Mouse (Mus musculus) lung, postnatal 14 days (tissue): ENCODE data around the gene Nanos2.

Experiments
- DNase-seq: peaks from one replicate; pipeline ENCODE4 v3.0.0; 2021

The Nanos2 gene

GRCm38 (mm10) chr7:18987100-18987499 is at the start of gene Nanos2:
Gene Nanos2 (plus strand): TSS chr7:18987400.
- no peak for DNase-seq

DNA sequence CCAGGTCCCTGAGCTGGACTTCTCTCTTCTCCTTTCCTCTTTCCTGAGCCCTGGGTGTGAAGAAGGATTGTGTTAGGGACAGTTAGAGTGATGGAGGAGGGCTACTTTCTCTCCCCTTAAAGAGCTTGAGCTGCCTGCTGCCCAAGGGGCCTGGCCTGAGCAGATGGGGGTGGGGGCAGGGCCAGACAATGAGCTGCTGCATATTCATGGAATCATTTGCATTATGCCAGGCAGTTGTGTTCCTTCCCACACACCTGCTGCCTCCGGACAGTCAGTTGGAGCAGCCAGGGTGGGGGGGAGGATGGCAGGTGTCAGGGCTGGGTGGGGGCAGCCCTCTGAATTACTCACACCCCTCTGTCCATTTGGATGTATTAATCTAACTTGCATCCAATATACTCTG is 44.8 kb upstream of the Nanos2 start:
- no peak for DNase-seq

DNA sequence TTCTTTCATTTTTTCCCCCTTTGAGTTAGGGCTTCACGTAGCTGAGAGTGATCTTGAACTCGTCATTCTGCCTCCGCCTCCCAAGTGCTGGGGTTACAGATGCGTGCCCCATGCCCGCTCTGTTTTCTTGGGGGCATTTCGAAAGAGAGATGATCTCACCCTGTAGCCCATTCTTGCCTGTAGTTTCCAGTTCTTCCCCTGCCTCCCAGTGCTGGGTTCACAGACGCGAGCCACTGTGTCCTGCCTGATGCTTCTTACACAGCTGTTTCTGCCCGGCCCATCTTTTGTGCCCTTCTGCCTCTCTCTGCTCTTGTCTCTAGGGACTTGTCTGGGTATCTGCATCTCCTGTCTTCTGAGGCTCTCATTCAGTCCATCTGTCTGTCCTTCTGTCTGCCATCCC is 44.4 kb upstream of the Nanos2 start:
- no peak for DNase-seq

DNA sequence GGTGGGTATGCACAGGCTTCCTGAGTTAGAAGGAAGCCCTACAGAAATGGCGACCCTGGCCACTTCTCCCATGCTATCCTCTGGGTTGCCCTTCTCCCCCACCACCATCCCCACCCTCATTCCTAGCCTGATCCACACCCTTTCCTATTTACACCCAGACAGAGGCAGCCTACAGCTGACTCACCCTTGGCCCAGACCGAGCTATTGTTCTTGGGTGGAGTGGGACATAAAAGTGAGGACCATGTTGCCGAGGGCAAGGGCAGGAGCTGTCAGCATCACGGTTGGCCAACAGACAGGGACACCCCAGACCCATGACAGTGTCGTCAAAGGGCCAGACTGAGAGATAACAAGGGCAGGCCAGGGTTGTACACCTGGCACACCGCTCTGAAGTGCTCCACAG is 39.0 kb upstream of the Nanos2 start:
- DNase-seq, result peak; percentile 64

DNA sequence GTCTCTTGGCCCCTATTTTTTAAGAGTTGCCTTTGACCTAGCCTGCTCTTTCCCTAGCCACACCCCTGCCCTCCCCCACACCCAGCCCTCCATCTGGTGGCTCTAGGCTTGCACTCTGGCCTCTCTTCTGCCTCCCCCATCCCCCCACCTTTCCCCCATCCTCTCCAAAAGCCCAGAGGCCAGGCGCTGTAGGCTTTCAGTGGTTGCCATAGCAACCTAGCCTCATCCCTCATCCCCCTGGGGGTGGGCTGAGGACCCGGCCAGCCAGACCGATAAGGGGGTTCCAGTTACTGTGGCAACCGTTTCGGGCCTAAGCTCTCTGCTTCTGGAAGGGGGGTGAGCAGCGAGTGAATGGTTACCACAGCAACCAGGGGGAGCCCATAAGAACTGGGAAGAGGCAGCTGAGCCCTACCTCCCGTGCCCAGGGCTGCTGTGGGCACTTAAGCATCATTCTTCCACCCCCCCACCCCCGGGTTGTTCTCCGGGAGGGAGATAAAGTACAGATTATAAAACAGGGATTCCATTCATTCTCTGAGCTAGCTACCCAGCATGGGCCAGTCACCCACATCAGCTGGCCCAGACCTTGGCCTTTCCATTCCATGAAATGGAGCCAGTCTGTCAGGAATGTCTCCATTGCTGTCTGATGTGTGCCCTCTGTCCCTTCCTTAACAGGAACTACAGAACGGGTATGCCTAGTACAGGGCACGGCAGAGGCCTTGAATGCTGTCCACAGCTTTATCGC is 37.2 kb upstream of the Nanos2 start:
- no peak for DNase-seq

- no peak for DNase-seq
These were observed 36.5 kb upstream of the Nanos2 start for GRCm38 (mm10) chr7:18950523-18951315.

- peak; percentile 61 for DNase-seq
These were observed 35.8 kb upstream of the Nanos2 start for GRCm38 (mm10) chr7:18951397-18951796.

DNA sequence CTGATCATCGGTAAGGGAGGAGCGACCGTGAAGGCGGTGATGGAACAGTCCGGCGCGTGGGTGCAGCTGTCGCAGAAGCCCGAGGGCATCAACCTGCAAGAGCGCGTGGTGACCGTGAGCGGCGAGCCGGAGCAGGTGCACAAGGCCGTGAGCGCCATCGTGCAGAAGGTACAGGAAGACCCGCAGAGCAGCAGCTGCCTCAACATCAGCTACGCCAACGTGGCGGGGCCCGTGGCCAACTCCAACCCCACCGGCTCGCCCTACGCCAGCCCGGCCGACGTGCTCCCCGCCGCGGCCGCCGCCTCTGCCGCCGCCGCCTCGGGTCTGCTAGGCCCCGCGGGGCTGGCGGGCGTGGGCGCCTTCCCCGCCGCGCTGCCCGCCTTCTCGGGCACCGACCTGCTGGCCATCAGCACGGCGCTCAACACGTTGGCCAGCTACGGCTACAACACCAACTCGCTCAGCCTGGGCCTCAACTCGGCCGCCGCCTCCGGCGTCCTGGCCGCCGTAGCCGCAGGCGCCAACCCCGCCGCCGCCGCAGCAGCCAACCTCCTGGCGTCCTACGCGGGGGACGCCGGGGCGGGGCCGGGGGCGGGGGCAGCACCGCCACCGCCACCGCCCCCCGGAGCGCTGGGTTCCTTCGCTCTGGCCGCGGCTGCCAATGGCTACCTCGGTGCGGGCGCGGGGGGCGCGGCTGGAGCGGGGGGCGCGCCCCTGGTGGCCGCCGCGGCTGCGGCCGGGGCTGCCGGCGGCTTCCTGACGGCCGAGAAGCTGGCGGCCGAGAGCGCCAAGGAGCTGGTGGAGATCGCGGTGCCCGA is 29.4 kb upstream of the Nanos2 start:
- DNase-seq, result peak; percentile 58

DNA sequence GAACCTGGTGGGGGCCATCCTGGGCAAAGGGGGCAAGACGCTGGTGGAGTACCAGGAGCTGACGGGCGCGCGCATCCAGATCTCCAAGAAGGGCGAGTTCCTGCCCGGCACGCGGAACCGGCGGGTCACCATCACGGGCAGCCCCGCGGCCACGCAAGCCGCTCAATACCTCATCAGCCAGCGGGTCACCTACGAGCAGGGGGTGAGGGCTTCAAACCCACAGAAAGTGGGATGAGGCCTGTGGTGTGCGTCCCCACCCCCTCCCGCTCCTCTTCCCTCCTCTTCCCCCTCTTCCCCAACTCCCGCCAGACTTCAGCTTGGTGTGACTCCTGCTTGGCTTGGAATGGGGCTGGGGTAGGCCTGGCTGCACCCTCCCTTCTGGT is 28.8 kb upstream of the Nanos2 start:
- DNase-seq, result no peak

DNA sequence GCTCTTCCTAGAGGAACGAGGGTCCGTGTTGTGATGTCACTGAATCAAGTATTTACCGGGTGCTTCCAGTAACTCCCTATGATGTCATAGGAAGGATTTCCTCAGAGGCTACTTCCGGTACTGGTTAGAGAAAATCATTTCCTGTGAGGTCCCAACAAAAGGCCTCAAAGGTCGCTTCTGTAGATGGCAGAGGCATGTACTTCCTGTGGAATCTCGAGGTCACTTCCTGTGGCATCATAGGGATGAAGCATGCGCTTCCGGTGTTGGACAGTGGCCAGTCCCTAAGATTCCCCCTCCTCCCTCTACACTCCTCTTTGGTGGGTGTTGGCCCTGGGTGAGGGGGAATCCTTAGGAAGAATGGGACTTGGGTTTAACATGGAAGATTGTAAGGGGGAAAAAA is 27.8 kb upstream of the Nanos2 start:
- DNase-seq, result peak; percentile 55

GRCm38 (mm10) chr7:18962171-18962792 is 24.9 kb upstream of the Nanos2 start:
- DNase-seq, result no peak

- DNase-seq, result no peak
These were observed 24.4 kb upstream of the Nanos2 start for GRCm38 (mm10) chr7:18962795-18963194.

GRCm38 (mm10) chr7:18963294-18963843 is 23.8 kb upstream of the Nanos2 start:
- DNase-seq, result no peak

- no peak for DNase-seq
These were observed 21.9 kb upstream of the Nanos2 start for GRCm38 (mm10) chr7:18965312-18965711.

DNA sequence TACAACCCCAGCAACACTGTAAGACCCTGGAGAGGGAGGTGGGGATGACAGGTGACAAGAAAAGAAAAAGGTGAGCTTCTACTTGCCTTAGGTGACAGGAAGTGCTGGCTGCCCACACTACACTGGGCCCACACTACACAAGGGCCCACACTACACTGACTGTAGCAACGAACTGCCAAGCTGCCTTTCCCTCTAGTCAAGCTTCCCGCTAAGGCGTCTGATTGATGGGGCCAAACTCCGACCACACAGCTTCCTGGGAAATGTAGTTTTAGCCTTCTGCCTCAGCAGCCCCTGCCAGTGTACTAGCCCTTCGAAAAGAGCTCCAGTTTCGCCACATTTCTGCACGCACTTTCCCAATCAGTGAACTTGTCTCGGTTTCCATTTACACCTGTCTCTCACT is 19.6 kb upstream of the Nanos2 start:
- DNase-seq, result no peak

DNA sequence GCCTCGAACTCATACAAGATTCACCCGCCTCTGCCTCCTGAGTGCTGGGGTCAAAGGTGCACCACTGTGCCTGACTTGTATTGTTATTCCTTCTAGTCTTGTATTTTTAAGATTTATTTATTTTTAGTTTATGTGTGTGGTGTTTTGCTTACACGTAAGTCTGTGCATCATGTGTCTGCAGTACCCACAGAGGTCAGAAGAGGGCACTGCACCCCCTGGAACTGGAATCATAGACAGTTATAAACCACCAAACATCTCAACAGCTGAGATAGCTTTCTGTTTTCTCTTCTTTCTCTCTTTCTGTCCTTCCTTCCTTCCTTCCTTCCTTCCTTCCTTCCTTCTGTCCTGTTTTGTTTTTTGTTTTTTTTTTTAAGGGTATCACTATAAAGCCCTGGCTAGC is 16.2 kb upstream of the Nanos2 start:
- DNase-seq, result no peak

DNA sequence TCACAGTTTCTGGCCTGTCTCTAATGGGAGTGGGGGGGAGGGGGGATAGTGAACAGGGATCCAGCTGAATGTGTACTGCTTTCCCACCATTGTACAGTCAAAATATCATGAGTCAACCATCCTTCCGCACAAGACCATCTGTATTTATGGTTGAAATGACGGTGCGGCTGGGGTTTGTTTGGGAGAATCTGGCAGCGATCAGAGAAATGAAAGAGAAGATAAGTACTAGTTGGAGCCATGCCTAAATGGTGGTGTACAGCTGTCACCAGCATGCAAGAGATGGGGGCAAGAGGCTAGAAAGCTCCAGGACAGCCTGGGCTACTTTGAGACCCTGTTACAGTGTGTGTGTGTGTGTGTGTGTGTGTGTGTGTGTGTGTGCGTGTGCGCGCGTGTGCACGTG is 8.8 kb upstream of the Nanos2 start:
- no peak for DNase-seq

DNA sequence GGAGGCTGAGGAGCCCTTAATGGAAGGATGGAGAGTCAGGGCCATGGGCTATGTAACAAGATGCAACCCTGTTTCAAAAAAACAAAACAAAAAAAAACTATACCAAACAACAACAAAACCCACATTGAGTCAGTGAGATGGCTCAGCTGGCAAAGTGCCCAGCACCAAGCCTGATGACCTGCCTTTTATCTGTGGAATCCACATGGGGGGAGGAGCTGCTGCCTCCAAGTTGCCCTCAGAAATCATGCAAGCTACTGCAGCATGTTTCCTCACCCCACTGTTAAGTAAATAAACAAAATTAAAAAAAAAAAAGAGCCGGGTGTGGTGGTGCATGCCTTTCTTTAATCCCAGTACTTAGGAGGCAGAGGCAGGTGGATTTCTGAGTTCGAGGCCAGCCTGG is 697 bp upstream of the Nanos2 start:
- no peak for DNase-seq

GRCm38 (mm10) chr7:18987747-18988146 is 547 bp downstream of the Nanos2 start:
- DNase-seq, result no peak

DNA sequence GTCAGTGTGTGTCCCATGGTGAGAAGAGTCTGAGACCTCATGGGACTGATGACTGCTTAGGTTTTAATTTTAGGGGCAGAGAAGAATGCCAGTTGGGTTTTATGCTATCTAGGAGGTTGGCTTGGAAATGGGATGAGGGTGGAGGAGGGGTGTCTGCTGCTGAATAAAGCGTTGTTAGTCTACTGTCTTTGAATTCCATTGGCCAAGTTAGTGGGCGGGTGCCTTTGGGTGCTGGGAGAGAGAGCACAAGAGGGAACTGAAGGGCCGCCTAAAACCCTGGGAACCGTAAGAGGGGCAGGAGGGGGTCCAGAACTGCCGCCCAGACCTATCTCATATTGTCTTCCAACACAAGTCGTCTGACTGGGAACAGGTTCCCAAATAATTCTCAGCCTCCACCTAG is 1.6 kb downstream of the Nanos2 start:
- DNase-seq, result no peak

- DNase-seq, result no peak
These were observed 2.8 kb downstream of the Nanos2 start for GRCm38 (mm10) chr7:18989995-18990394.

DNA sequence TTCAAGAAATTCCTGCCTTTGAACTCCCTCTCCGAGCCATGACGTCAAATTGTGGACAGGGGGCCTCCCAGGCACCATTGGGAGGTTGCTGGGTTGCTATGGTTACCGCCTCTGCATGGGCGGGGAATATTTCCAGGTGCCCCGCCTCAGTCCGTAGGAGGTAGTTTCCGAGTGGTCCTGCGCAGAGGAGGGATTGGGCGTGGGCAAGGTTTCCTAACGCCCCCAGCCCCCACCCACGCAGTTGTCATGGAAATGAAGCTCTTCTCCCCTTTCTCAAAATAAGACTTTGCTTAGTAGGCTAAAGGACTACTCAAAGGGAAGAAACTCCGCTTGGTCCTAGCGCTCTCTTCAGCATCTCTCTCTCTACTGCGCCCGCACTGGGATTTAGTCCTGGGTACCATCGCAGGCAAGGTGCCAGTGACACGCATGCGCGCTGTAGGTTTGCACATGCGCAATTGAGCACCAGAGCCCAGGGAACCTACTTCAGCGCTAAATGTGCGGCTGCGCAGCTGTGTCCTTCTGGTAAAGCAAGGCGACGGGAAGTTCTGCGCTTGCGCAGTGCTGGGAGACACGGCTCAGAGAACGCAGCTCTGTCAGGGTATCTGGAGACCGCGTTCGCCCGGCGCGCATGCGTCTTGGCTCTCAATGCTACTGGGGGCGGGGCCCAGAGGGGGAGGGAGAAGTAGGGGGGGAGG is 3.5 kb downstream of the Nanos2 start, which contains the start of gene Mypop:
Gene Mypop (plus strand): TSS at position 645 of the 695 bp plus-strand sequence.
- peak; percentile 100 for DNase-seq
